ENCODE assay signal across 33 mouse cellular contexts in the genomic region with DNA sequence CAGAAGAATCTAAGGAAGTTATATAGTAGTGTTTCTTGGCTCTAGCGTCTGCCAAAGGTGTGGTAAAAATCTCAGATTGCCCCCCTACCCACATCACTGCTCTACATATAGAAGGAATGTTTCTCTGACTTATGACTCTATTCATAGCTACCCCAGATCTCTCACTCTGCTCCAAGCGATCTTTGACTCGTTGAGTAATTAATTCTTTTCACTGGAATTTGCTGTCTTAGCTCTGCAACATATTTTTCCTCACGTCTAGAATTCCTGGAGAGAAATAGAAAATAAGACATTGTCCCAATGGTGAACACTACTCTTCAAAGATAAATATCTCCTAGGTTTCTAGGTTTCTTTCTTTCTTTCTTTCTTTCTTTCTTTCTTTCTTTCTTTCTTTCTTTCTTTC.
"Had no signal": no experiment of that assay in that cellular context is flagged by ENCODE, and none has a peak within 500 bp of the region (broad histone marks: within the 10 kb centered on the region; RNA-seq: fewer than 3 reads in every experiment).

No protein-coding gene starts in this region.

- H3K27me3 ChIP-seq: heart, embryonic 12.5 days; heart, embryonic 13.5 days; heart, embryonic 15.5 days; hindbrain, embryonic 12.5 days; hindbrain, embryonic 13.5 days; hindbrain, embryonic 15.5 days; intestine, embryonic 15.5 days had no signal

- H3K4me2 ChIP-seq: heart, embryonic 11.5 days; heart, embryonic 12.5 days; heart, embryonic 13.5 days; heart, embryonic 15.5 days; hindbrain, embryonic 12.5 days; hindbrain, embryonic 13.5 days; hindbrain, embryonic 14.5 days; hindbrain, embryonic 15.5 days; intestine, embryonic 15.5 days had no signal

- H3K4me1 ChIP-seq: heart, embryonic 10.5 days; heart, embryonic 12.5 days; heart, embryonic 15.5 days; hindbrain, embryonic 12.5 days; hindbrain, embryonic 13.5 days; hindbrain, embryonic 15.5 days; intestine, embryonic 15.5 days had no signal

- ATAC-seq: hindbrain, embryonic 16.5 days; hindbrain, postnatal 0 days; inflammation-experienced regulatory T-cells, adult 6 months; intestine, embryonic 15.5 days; intestine, embryonic 16.5 days; intestine, postnatal 0 days had no signal

- H3K9ac ChIP-seq: heart, embryonic 12.5 days; heart, embryonic 13.5 days; heart, embryonic 15.5 days; hindbrain, embryonic 12.5 days; hindbrain, embryonic 13.5 days; hindbrain, embryonic 14.5 days; hindbrain, embryonic 15.5 days; intestine, embryonic 15.5 days had no signal

- H3K36me3 ChIP-seq: heart, embryonic 10.5 days; heart, embryonic 12.5 days; heart, embryonic 13.5 days; heart, embryonic 15.5 days; hindbrain, embryonic 10.5 days; hindbrain, embryonic 12.5 days; hindbrain, embryonic 13.5 days; hindbrain, embryonic 15.5 days; intestine, embryonic 15.5 days had no signal

- H3K9me3 ChIP-seq: heart, embryonic 10.5 days; heart, embryonic 12.5 days; heart, embryonic 13.5 days; heart, embryonic 15.5 days; hindbrain, embryonic 10.5 days; hindbrain, embryonic 12.5 days; hindbrain, embryonic 13.5 days; hindbrain, embryonic 15.5 days; intestine, embryonic 15.5 days had no signal

- DNase-seq: heart, adult 2 months; heart, postnatal 10 days; heart, postnatal 14 days; heart, postnatal 36 days; heart, postnatal 4 days; kidney, adult 11 months; kidney, adult 18-20 months; kidney, adult 8-10 months; kidney, postnatal 10 days; kidney, postnatal 14 days; kidney, postnatal 25 days; kidney, postnatal 36 days; kidney, postnatal 4 days; layer of hippocampus, adult 9-11 months; layer of hippocampus, postnatal 36 days had no signal

- H3K27ac ChIP-seq: heart, adult 2 months; heart, embryonic 10.5 days; heart, embryonic 13.5 days; heart, embryonic 15.5 days; hindbrain, embryonic 10.5 days; hindbrain, embryonic 12.5 days; hindbrain, embryonic 13.5 days; hindbrain, embryonic 14.5 days; hindbrain, embryonic 15.5 days; hindbrain, postnatal 0 days; intestine, embryonic 15.5 days; layer of hippocampus, adult 2 months; left cerebral cortex, adult 2 months had no signal

- H3K4me3 ChIP-seq: heart, adult 2 months; heart, embryonic 10.5 days; heart, embryonic 12.5 days; heart, embryonic 13.5 days; heart, embryonic 15.5 days; hindbrain, embryonic 10.5 days; hindbrain, embryonic 12.5 days; hindbrain, embryonic 13.5 days; hindbrain, embryonic 15.5 days; intestine, embryonic 15.5 days; layer of hippocampus, adult 2 months; left cerebral cortex, adult 2 months had no signal
